Mouse (Mus musculus): ENCODE data around the gene Zscan10. TPM values are rescaled to one million over a fixed set of nuclear protein-coding genes. Genes with fewer than 3 reads are reported as not detected.
"Not testable (repeated sequence)": the region's sequence is repeated elsewhere in the genome, so short reads cannot be mapped to it uniquely, and the experiment has no call there.

Zscan10 gene
- polyA plus RNA-seq, 1 experiment from 2014 or later, result 0.14 TPM

GRCm38 (mm10) chr17:23575951-23576552 lies 24.6 kb upstream of the Zscan10 start:
- peaks cover 68% of the 10 kb centered on the region for H3K36me3 ChIP-seq (ENCODE audit: control insufficient read depth, insufficient read depth, low read length)
- H3K9me3 ChIP-seq (ENCODE audit: control insufficient read depth, low read length), result peaks cover 19% of the 10 kb centered on the region

DNA sequence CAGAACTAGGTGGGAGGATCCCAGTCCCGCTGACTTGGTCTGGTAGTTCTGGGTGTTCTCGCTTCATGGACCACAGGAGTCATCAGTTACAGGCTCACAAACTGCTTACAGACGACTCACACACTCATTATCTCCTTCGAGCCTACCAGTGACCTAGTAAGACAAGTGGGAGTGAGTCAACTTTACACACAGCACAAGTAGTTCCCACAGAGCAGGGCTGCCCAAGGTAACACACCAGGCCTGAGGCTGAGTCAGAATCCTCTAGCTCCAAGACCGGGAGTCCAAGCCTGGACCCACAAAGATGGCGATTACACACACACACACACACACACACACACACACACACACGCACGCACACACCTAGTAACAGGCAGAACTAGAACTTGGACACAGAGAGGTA lies 15.9 kb upstream of the Zscan10 start:
- peak overlapping the region; percentile 65 for H3K9ac ChIP-seq (ENCODE audit: low read length)
- no peak overlapping the region for H3K27ac ChIP-seq (ENCODE audit: low read depth)
- H3K4me2 ChIP-seq (ENCODE audit: low read length), result peak overlapping the region; percentile 68
- H3K4me1 ChIP-seq (replicated peaks; ENCODE audit: control insufficient read depth, insufficient read depth, low read length), result peaks cover 17% of the 10 kb centered on the region
- H3K36me3 ChIP-seq (ENCODE audit: control insufficient read depth, insufficient read depth, low read length), result peaks cover 27% of the 10 kb centered on the region
- no peak for ATAC-seq (replicated peaks; ENCODE audit: low FRiP score, low TSS enrichment, low read depth)
- no peaks in the 10 kb centered on the region for H3K9me3 ChIP-seq (ENCODE audit: control insufficient read depth, low read length)
- no peak for DNase-seq (ENCODE audit: low spot score)
- WGBS, result 84% methylated on average over 8 of the region's 8 CpGs
- H3K4me3 ChIP-seq (ENCODE audit: low read depth, low read length), result peak overlapping the region; percentile 69; the same call in 1 of the 2 replicates
- no peaks in the 10 kb centered on the region for H3K27me3 ChIP-seq (replicated peaks; ENCODE audit: control insufficient read depth, insufficient read depth, low read length)

More at GRCm38 (mm10) chr17:23575951-23576552, 24.6 kb upstream of the Zscan10 start:
- ATAC-seq (replicated peaks; ENCODE audit: low FRiP score, low TSS enrichment, low read depth) (no peak), DNase-seq (ENCODE audit: low spot score) (no peak)
- Histone ChIP-seq H3K4me2 (ENCODE audit: low read length) (no peak overlapping the region), H3K27me3 (replicated peaks; ENCODE audit: control insufficient read depth, insufficient read depth, low read length) (no peaks in the 10 kb centered on the region), H3K4me1 (replicated peaks; ENCODE audit: control insufficient read depth, insufficient read depth, low read length) (no peaks in the 10 kb centered on the region), H3K4me3 (ENCODE audit: low read depth, low read length) (no peak overlapping the region), H3K9ac (ENCODE audit: low read length) (no peak overlapping the region), H3K27ac (ENCODE audit: low read depth) (no peak overlapping the region)
- WGBS, result 96% methylated on average over 38 of the region's 38 CpGs

DNA sequence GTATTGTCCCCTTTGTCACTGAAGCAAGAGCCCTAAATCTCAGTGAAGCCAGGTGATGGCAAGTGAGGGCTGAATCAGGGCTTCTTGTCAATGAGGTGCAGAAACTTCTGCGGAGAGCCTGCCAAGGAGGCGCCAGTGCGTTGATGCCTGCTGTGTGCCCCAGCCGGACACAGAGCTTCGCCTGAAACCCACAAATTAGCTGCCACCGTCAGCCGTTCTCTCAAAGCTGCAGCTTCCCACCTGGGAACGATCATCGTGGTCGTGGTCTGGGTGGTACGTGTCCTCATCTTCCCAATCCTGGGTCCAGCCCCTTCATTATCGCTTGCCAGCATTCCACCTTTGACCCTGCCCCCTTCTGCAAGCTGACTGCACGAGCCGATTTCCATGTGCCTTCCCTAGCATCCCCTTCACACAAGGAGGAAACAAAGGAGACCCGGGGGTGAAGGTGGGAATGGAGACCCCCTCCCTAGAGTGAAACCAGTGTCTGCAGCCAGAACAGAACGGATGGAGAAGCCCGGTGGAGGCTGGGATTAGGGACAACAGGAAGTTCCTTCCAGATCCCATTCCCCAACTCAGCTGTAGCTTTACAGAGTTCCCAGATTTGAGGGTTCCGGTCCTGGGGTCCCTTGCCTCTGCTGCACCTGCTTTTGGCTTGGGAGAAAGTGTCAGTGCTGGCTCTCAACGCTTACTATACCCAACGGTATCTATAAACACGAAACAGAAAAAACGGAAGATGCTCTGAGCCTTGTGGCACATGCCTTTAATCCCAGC lies 14.8 kb upstream of the Zscan10 start:
- no peak overlapping the region for H3K27ac ChIP-seq (ENCODE audit: low read depth)
- peak overlapping the region; percentile 65 for H3K9ac ChIP-seq (ENCODE audit: low read length)
- H3K36me3 ChIP-seq (ENCODE audit: control insufficient read depth, insufficient read depth, low read length), result peaks cover 16% of the 10 kb centered on the region; the same call in 1 of the 2 replicates
- ATAC-seq (replicated peaks; ENCODE audit: low FRiP score, low TSS enrichment, low read depth) (peak; percentile 78), DNase-seq (ENCODE audit: low spot score) (peak; percentile 82)
- H3K27me3 ChIP-seq (replicated peaks; ENCODE audit: control insufficient read depth, insufficient read depth, low read length), result no peaks in the 10 kb centered on the region
- H3K9me3 ChIP-seq (ENCODE audit: control insufficient read depth, low read length), result no peaks in the 10 kb centered on the region
- H3K4me2 ChIP-seq (ENCODE audit: low read length), result peak overlapping the region; percentile 68
- peaks cover 17% of the 10 kb centered on the region for H3K4me1 ChIP-seq (replicated peaks; ENCODE audit: control insufficient read depth, insufficient read depth, low read length)
- H3K4me3 ChIP-seq (ENCODE audit: low read depth, low read length), result peak overlapping the region; percentile 69
- WGBS, result under 1% methylated on average over 22 of the region's 22 CpGs

DNA sequence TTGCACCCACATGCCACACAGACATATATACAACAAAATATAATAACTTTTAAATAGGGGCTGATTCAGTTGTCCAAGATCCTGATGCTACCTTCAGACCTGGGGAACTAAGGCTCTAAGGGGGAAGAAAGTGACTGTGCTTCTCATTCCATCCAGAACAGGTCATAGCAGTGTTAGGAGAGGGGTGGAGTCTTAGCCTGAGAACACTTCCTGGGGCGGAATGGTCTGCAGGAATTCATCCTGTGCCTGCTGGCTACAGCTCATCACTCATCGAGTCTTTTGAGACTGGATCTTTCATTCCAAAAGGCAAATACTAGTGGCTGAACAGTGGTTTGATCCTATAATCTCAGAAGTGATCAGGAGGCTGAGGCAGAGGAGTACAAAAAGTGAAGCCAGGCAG lies 13.4 kb upstream of the Zscan10 start:
- ATAC-seq (replicated peaks; ENCODE audit: low FRiP score, low TSS enrichment, low read depth) (no peak), DNase-seq (ENCODE audit: low spot score) (no peak)
- Histone ChIP-seq H3K9ac (ENCODE audit: low read length) (no peak overlapping the region), H3K36me3 (ENCODE audit: control insufficient read depth, insufficient read depth, low read length) (0 out of 2 replicates have a peak, but pooled peaks cover 8% of the 10 kb centered on the region), H3K27ac (ENCODE audit: low read depth) (no peak overlapping the region), H3K9me3 (ENCODE audit: control insufficient read depth, low read length) (no peaks in the 10 kb centered on the region), H3K27me3 (replicated peaks; ENCODE audit: control insufficient read depth, insufficient read depth, low read length) (no peaks in the 10 kb centered on the region), H3K4me1 (replicated peaks; ENCODE audit: control insufficient read depth, insufficient read depth, low read length) (peaks cover 17% of the 10 kb centered on the region), H3K4me2 (ENCODE audit: low read length) (no peak overlapping the region), H3K4me3 (ENCODE audit: low read depth, low read length) (no peak overlapping the region)
- 57% methylated on average over 2 of the region's 2 CpGs for WGBS

GRCm38 (mm10) chr17:23592208-23592925 lies 8.3 kb upstream of the Zscan10 start:
- WGBS, result 8% methylated on average over 34 of the region's 34 CpGs
- peak; percentile 100 for ATAC-seq (replicated peaks; ENCODE audit: low FRiP score, low TSS enrichment, low read depth)
- 0 out of 2 replicates have a peak, but pooled peaks cover 4% of the 10 kb centered on the region for H3K4me1 ChIP-seq (replicated peaks; ENCODE audit: control insufficient read depth, insufficient read depth, low read length)
- peak; percentile 98 for DNase-seq (ENCODE audit: low spot score)
- peak overlapping the region; percentile 76 for H3K4me2 ChIP-seq (ENCODE audit: low read length)
- peak overlapping the region; percentile 43 for H3K9ac ChIP-seq (ENCODE audit: low read length)
- no peaks in the 10 kb centered on the region for H3K36me3 ChIP-seq (ENCODE audit: control insufficient read depth, insufficient read depth, low read length)
- peak overlapping the region; percentile 43 for H3K27ac ChIP-seq (ENCODE audit: low read depth)
- H3K4me3 ChIP-seq (ENCODE audit: low read depth, low read length), result peak overlapping the region; percentile 36
- no peaks in the 10 kb centered on the region for H3K9me3 ChIP-seq (ENCODE audit: control insufficient read depth, low read length)
- no peaks in the 10 kb centered on the region for H3K27me3 ChIP-seq (replicated peaks; ENCODE audit: control insufficient read depth, insufficient read depth, low read length)

GRCm38 (mm10) chr17:23592926-23593300 lies 7.7 kb upstream of the Zscan10 start:
- Histone ChIP-seq H3K36me3 (ENCODE audit: control insufficient read depth, insufficient read depth, low read length) (no peaks in the 10 kb centered on the region), H3K9ac (ENCODE audit: low read length) (peak overlapping the region; percentile 43), H3K4me2 (ENCODE audit: low read length) (peak overlapping the region; percentile 76), H3K9me3 (ENCODE audit: control insufficient read depth, low read length) (no peaks in the 10 kb centered on the region), H3K4me3 (ENCODE audit: low read depth, low read length) (peak overlapping the region; percentile 36), H3K27ac (ENCODE audit: low read depth) (peak overlapping the region; percentile 43), H3K4me1 (replicated peaks; ENCODE audit: control insufficient read depth, insufficient read depth, low read length) (0 out of 2 replicates have a peak, but pooled peaks cover 4% of the 10 kb centered on the region), H3K27me3 (replicated peaks; ENCODE audit: control insufficient read depth, insufficient read depth, low read length) (no peaks in the 10 kb centered on the region)
- WGBS, result 13% methylated on average over 13 of the region's 13 CpGs
- no peak for DNase-seq (ENCODE audit: low spot score)
- ATAC-seq (replicated peaks; ENCODE audit: low FRiP score, low TSS enrichment, low read depth), result peak; percentile 60

GRCm38 (mm10) chr17:23595139-23595538 lies 5.5 kb upstream of the Zscan10 start:
- not testable (repeated sequence) for H3K27ac ChIP-seq (ENCODE audit: low read depth); H3K27me3 ChIP-seq (replicated peaks; ENCODE audit: control insufficient read depth, insufficient read depth, low read length); H3K36me3 ChIP-seq (ENCODE audit: control insufficient read depth, insufficient read depth, low read length); H3K9me3 ChIP-seq (ENCODE audit: control insufficient read depth, low read length); H3K4me2 ChIP-seq (ENCODE audit: low read length); ATAC-seq (replicated peaks; ENCODE audit: low FRiP score, low TSS enrichment, low read depth); H3K9ac ChIP-seq (ENCODE audit: low read length); H3K4me3 ChIP-seq (ENCODE audit: low read depth, low read length); DNase-seq (ENCODE audit: low spot score)
- 79% methylated on average over 4 of the region's 4 CpGs for WGBS
- peaks cover 15% of the 10 kb centered on the region; the same call in 1 of the 2 replicates for H3K4me1 ChIP-seq (replicated peaks; ENCODE audit: control insufficient read depth, insufficient read depth, low read length)
